Comparison of ENCODE assay signal across 19 mouse cellular contexts in genomic region chr8:3177440-3177839, GRCm38 (mm10).
"Had no signal": no experiment of that assay in that cellular context is flagged by ENCODE, and none has a peak within 500 bp of the region (broad histone marks: within the 10 kb centered on the region; RNA-seq: fewer than 3 reads in every experiment).

No protein-coding gene starts in this region.

- H3K4me1 ChIP-seq: limb, embryonic 10.5 days; limb, embryonic 13.5 days; liver, embryonic 13.5 days; midbrain, embryonic 12.5 days; midbrain, embryonic 15.5 days; neural tube, embryonic 12.5 days; neural tube, embryonic 15.5 days had no signal

- H3K4me3 ChIP-seq: layer of hippocampus, adult 2 months; limb, embryonic 10.5 days; limb, embryonic 13.5 days; liver, embryonic 13.5 days; midbrain, embryonic 12.5 days; midbrain, embryonic 15.5 days; neural tube, embryonic 12.5 days; neural tube, embryonic 15.5 days had no signal

- H3K27me3 ChIP-seq: limb, embryonic 13.5 days; liver, embryonic 13.5 days; midbrain, embryonic 12.5 days; midbrain, embryonic 15.5 days; neural tube, embryonic 12.5 days; neural tube, embryonic 15.5 days had no signal

- H3K9me3 ChIP-seq: liver, embryonic 13.5 days; midbrain, embryonic 15.5 days had no signal

- H3K27ac ChIP-seq: layer of hippocampus, adult 2 months; limb, embryonic 10.5 days; limb, embryonic 13.5 days; liver, embryonic 13.5 days; macrophage; midbrain, embryonic 12.5 days; midbrain, embryonic 15.5 days; neural tube, embryonic 12.5 days; neural tube, embryonic 15.5 days; stomach, postnatal 0 days had no signal

- H3K9ac ChIP-seq: limb, embryonic 13.5 days; liver, embryonic 13.5 days; lung, embryonic 14.5 days; midbrain, embryonic 12.5 days; midbrain, embryonic 15.5 days; neural tube, embryonic 12.5 days; neural tube, embryonic 15.5 days had no signal

- ATAC-seq: intestine, postnatal 0 days; lung, postnatal 0 days; midbrain, embryonic 15.5 days had no signal

- H3K4me2 ChIP-seq: limb, embryonic 13.5 days; liver, embryonic 13.5 days; lung, embryonic 14.5 days; midbrain, embryonic 12.5 days; midbrain, embryonic 15.5 days; neural tube, embryonic 12.5 days; neural tube, embryonic 15.5 days had no signal

- DNase-seq: layer of hippocampus, adult 9-11 months; liver; liver, embryonic 13.5 days; lung, embryonic 14.5 days; right cerebral cortex, adult 18-20 months; right cerebral cortex, postnatal 14 days; right cerebral cortex, postnatal 4 days; thymus, postnatal 25 days had no signal
